Mouse (Mus musculus): Measurements from ENCODE around the gene Hspb7. TPM values are rescaled to one million over a fixed set of nuclear protein-coding genes. Genes with fewer than 3 reads are reported as not detected.

The Hspb7 gene
- total and polyA plus RNA-seq, 3 experiments: not detected

- H3K4me1 ChIP-seq (ENCODE audit: control insufficient read depth in 1 of 2, insufficient read depth in 2 of 2, low read length in 2 of 2): no peaks in the 10 kb centered on the region
- no peak overlapping the region for H3K4me3 ChIP-seq (ENCODE audit: control insufficient read depth in 1 of 2, insufficient read depth in 1 of 2, low read depth in 2 of 2, low read length in 2 of 2)
- H3K9ac ChIP-seq (ENCODE audit: control insufficient read depth, low read depth, low read length, poor library complexity, severe bottlenecking): no peak overlapping the region
- H3K79me2 ChIP-seq (ENCODE audit: control insufficient read depth, insufficient read depth, low read length, poor library complexity): no peaks in the 10 kb centered on the region
- TF ChIP-seq KAT2A (conservative IDR thresholded peaks at IDR 0.05; ENCODE audit: low read depth, low read length) (no peak), CTCF (IDR thresholded peaks at IDR 0.05 in 2 of 3, conservative IDR thresholded peaks at IDR 0.05 in 1 of 3; ENCODE audit: control insufficient read depth in 1 of 3, insufficient read depth in 1 of 3, low read depth in 2 of 3, low read length in 3 of 3, poor library complexity in 1 of 3, severe bottlenecking in 1 of 3) (no peak), BHLHE40 (IDR thresholded peaks at IDR 0.05; ENCODE audit: borderline replicate concordance, low read depth, low read length) (no peak), POLR2AphosphoS2 (IDR thresholded peaks at IDR 0.05; ENCODE audit: low read length) (no peak), ETS1 (IDR thresholded peaks at IDR 0.05; ENCODE audit: low read depth, low read length) (no peak), MAFK (IDR thresholded peaks at IDR 0.05; ENCODE audit: borderline replicate concordance, low read depth, low read length) (no peak), MXI1 (IDR thresholded peaks at IDR 0.05; ENCODE audit: low read depth, low read length) (no peak), NELFE (IDR thresholded peaks at IDR 0.05; ENCODE audit: low read depth, low read length) (no peak), ZC3H11A (IDR thresholded peaks at IDR 0.05; ENCODE audit: low read depth, low read length) (no peak), GATA1 (IDR thresholded peaks at IDR 0.05; ENCODE audit: low read depth, low read length) (no peak)
- no peaks in the 10 kb centered on the region for H3K36me3 ChIP-seq (ENCODE audit: control insufficient read depth in 1 of 2, insufficient read depth in 2 of 2, low read length in 2 of 2)
- no peak overlapping the region for H3K27ac ChIP-seq (ENCODE audit: control insufficient read depth, low read depth, low read length)
- DNase-seq (ENCODE audit: low read depth, low spot score): no peak
- H3K27me3 ChIP-seq (ENCODE audit: control insufficient read depth in 1 of 2, insufficient read depth in 2 of 2, low read length in 2 of 2): no peaks in the 10 kb centered on the region
- H3K9me3 ChIP-seq (replicated peaks; ENCODE audit: insufficient read depth, low read length): no peaks in the 10 kb centered on the region
Observed at GRCm38 (mm10) chr4:141433191-141433590, 12.6 kb downstream of the Hspb7 start.

- DNase-seq (ENCODE audit: low read depth, low spot score): no peak
- Histone ChIP-seq H3K36me3 (ENCODE audit: control insufficient read depth in 1 of 2, insufficient read depth in 2 of 2, low read length in 2 of 2) (no peaks in the 10 kb centered on the region), H3K4me3 (ENCODE audit: control insufficient read depth in 1 of 2, insufficient read depth in 1 of 2, low read depth in 2 of 2, low read length in 2 of 2) (no peak within 1 kb of the TSS), H3K9me3 (replicated peaks; ENCODE audit: insufficient read depth, low read length) (no peaks in the 10 kb centered on the region), H3K79me2 (ENCODE audit: control insufficient read depth, insufficient read depth, low read length, poor library complexity) (no peaks in the 10 kb centered on the region), H3K27me3 (ENCODE audit: control insufficient read depth in 1 of 2, insufficient read depth in 2 of 2, low read length in 2 of 2) (no peaks in the 10 kb centered on the region), H3K27ac (ENCODE audit: control insufficient read depth, low read depth, low read length) (no peak within 1 kb of the TSS), H3K4me1 (ENCODE audit: control insufficient read depth in 1 of 2, insufficient read depth in 2 of 2, low read length in 2 of 2) (no peaks in the 10 kb centered on the region), H3K9ac (ENCODE audit: control insufficient read depth, low read depth, low read length, poor library complexity, severe bottlenecking) (no peak within 1 kb of the TSS)
- TF ChIP-seq POLR2A (IDR thresholded peaks at IDR 0.05; ENCODE audit: control insufficient read depth in 1 of 2, insufficient read depth in 1 of 2, low read depth in 1 of 2, low read length in 2 of 2, poor library complexity in 1 of 2) (no peak), KAT2A (conservative IDR thresholded peaks at IDR 0.05; ENCODE audit: low read depth, low read length) (no peak), MXI1 (IDR thresholded peaks at IDR 0.05; ENCODE audit: low read depth, low read length) (no peak), TCF12 (IDR thresholded peaks at IDR 0.05; ENCODE audit: low read depth, low read length) (no peak), CHD1 (IDR thresholded peaks at IDR 0.05; ENCODE audit: low read depth, low read length) (no peak), MYB (IDR thresholded peaks at IDR 0.05; ENCODE audit: low read depth, low read length) (no peak), E2F4 (IDR thresholded peaks at IDR 0.05; ENCODE audit: borderline replicate concordance, low read depth, low read length) (no peak), TBP (IDR thresholded peaks at IDR 0.05; ENCODE audit: low read depth, low read length) (no peak), ZNF384 (IDR thresholded peaks at IDR 0.05; ENCODE audit: low read depth, low read length) (no peak), RCOR1 (IDR thresholded peaks at IDR 0.05; ENCODE audit: low read depth, low read length) (no peak), NRF1 (IDR thresholded peaks at IDR 0.05; ENCODE audit: insufficient read depth, low read depth, low read length, poor library complexity, severe bottlenecking) (no peak), JUND (IDR thresholded peaks at IDR 0.05; ENCODE audit: low read depth, low read length) (no peak), ELF1 (IDR thresholded peaks at IDR 0.05; ENCODE audit: low read depth, low read length) (no peak), TAL1 (IDR thresholded peaks at IDR 0.05; ENCODE audit: low read length) (no peak)
Observed at GRCm38 (mm10) chr4:141435974-141436373, 15.4 kb downstream of the Hspb7 start, which contains the start of gene Srarp. Gene Srarp, minus strand, starts transcription at chr4:141436105.

All from MEL (cell line).